Mouse (Mus musculus) 3134 (cell line): ENCODE measurements around the gene Nup54.
A peak's percentile ranks its signal among the peaks of the same experiment; 100 is the strongest.

Experiments
- DNase-seq: peaks from one replicate; pipeline ENCODE4 v3.0.0-alpha.2; 2011; ENCODE audit warnings: low spot score; ENCODE audit not compliant: insufficient read length; ENCODE audit errors: extremely low read depth

Nup54 gene

DNA sequence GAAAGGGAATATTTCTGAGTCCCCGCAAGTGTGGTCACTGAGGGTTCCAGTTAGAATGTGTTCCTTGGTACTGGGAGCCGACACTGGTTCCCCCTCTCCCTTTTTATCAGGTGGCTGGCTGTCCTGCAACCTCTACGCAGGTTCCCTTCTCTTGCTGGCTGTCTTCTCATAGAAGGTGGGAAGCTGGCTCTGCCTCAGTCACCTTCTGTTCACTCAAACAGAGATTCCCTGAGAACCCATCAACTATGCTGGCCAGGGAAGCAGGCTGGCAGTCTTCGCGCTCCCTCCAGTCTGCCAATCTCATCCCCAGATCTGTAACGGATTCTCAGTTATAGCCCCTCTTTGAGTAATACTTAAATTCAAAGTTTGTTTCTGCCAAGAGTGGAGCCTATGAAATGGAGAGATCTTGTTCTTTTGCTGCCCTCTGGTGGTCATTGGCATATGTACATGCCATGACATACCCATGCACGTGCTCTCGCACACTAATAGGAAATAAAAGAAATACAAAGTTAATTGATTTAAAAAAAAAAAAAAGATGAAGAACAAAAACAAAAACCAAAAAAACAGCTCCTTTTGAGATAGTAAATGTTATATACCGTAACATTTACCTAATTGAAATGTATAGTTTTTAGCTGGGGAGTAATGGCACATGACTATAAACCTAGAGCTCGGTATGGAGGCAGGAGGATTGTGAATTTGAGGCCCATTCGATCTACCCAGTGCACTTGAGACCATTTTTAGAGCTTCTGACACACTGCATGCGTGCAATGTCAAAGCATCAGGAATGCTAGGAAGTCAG, 53.3 kb downstream of the Nup54 start:
- DNase-seq, result peak; percentile 32

DNA sequence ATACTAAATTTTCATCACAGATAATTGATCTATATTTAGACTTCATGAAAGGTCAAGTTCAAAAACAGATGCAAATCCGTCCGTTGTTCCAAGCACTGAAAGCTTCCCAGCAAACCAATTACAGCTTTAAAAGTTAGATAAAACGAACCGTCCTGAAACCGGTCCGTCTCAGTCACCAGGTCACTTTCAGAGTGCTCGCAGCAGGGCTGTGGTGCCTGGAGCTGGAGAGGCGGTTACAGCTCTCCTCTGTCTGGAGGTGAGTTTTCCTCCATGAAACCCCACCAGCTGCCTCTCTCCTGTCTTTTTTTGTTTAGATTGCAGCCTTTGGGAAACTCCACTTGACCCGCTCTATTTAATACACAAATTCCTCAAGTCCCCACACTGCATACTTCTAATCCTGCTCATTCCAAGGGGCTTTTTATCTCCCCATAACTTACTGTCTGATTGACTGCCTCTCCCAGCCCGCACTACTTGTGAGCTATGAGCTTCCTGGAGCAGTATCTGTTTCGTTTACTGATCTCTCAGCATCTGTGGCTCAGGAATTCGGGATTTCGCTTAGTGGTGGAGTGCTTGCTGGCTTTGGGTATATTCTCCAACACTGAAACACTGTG, 58.1 kb downstream of the Nup54 start:
- DNase-seq, result no peak

DNA sequence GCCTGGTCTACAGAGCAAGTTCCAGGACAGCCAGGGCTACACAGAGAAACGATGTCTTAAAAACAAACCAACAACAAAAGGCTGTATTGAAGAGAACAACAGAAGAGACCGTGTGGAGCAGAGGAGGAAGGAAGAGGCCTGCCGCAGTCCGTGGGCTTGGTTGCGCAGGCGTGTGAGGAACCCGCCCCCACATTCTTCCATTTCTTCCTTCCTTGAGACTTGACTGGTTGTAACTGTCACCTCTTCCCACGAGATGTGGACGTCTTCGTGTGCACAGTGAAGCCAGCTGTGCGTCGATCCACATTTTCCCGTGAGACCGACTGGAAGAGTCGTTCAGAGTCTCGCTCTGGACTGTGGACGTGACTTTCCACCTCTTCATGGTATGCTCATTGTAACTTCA, 59.7 kb downstream of the Nup54 start:
- DNase-seq, result no peak

DNA sequence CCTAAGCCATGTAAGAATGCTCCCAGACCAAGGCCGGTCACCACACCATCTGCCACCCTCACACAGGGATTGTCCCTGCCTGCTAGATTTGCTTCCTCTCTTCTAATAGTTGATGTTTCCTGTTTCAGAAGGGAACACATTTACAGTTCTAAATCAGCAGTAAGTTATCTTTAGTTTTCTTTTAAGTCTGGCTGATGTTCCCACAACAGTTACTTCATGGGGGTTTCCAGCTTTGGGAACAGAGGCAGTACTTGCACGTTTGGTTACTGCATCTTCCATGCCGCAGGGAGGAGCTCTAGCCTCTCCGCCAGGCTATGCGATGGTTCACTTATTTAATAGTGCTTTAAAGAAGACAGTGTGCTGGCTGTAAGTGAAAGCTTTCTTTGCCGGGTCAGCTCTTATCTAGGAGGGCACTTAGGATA, 60.3 kb downstream of the Nup54 start:
- no peak for DNase-seq

DNA sequence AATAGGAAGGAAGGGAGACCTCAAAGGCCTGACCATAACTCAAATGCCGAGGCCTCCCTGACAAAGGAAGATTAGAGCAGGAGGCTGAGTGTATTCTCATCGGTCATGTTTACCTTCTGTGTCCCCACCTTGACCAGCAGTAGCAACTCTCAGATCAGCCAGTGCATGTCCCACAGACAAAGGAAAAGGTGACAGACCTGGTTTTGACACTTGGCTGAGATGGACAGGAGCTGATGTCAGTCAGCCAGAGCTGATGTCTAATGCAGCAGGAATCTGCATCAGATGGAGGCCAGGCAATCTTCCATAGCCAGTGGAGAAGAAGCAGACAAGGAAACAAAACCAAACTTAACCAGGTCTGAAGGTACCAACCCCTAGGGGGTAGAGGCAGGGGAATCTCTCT, 62.4 kb downstream of the Nup54 start:
- no peak for DNase-seq

DNA sequence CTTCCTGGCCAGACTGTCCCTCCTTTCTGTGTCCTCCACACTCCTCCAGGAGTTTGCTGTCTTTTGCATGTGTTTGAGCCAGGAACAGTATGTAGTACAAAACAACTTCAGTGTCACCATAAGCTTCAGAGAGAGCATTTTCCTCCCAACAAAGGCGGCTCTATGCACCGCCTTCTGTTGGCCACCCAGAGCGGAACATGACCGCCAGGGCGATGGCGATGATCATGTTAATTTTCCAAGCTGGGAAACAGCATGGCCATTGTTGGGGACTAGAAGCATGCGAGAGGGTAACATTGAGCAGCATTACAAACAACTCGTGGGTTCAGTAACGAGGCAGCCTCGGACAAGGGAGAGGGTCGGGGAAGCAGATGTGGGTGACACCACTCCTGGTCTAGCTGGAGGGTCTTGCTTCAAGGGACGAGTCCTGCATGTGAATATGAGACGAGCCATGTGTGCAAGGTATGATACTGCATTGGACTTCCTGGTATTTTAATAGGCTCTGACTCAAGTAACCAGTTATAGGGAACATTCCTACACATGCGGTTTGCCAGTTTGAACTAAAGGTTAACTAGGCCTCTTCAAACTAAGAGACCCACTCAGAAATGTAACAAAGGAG, 63.5 kb downstream of the Nup54 start:
- DNase-seq, result no peak

DNA sequence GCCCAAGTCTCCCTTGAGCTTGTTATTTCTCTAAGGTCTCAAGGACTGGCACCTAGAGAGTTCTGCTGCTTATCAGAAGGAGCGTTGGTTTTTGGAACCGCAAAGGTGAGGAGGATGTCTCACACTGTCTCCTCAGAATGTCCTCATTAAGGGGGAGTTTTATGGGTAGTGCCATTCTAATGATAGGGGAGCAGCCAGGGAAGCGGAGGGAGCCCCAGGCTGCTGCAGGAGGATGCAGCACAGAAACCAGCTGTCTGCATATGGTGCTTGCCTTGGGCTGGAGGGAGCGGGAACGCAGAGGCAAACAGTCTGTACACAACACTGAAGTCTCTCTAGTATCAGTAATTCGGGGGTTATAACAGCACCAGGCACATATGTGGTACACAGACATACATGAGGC, 64.1 kb downstream of the Nup54 start:
- no peak for DNase-seq

DNA sequence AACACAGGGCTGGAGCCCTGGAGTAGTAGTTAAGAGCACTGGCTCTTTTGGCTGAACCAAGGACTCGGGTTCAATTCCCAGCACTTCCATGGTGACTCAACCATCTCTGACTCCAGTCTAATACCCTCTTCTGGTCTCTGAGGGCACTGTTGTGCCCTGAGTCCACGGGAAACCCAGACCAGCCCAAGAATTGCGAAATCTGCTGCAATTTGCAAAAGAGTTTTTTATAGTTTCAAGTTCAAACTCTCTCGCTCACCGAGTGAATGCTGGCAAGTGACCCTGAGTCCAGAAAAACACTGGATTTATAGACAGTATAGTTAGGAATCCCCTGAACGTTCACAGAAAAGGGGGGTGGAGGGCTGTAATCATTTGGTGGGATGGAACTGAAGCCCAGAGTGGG, 64.6 kb downstream of the Nup54 start:
- DNase-seq, result no peak

DNA sequence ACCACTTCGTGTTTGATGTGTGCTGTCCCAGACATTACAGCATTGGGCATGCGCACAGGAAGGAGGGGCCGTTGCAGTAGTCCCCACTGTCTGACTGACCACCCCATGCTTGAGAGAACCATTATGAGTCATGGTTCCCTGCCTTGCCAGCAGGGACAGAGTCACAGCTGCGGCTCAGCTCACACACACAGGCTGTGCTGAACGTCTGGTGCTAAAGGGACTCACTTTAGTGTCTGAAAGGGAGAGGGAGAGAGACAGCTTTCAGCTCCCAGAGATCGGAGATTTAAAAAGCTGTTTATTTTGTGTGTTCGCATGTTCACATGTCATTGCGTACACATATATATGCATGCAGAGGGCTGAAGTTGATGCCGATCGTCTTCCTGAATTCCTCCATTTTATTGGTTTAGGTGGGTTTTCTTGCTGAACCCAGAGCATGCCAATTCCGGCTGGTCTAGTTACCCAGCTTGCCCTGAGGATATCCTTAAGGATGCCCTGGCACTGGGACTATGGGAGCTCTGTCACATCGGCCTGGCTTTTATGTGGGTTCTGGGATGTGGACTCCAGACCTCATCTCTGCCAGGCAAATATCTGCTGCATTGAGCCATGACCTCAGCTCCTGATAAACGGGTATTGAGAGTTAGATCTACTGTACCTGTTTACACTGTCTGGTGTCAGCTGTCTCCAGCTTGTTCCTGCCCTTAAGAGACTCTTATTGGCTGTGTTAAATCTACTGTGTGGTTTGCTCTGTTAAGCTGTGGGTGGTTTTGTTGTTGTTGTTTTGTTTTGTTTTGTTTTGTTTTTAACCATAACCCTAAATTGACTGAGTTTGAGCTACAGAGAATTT, 65.6 kb downstream of the Nup54 start:
- peak; percentile 66 for DNase-seq

DNA sequence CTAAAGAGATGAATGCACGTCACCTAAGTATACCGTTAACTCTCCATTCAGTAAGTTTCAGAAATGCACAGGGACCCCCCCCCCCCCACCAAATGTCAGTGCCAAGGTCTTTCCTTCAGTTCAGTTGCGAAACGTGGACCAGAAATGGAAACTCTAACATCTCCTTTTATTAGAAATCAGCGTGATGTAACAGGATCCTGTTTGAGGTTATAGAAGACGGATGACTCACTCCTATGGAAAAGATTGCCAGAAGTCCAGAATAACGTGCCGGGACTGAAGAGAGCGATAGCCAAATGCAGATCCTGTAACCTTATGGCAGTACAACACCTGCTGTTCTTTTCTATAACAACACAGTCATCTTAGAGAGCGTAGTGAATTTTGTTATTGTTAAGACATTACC, 66.6 kb downstream of the Nup54 start:
- DNase-seq, result peak; percentile 58

DNA sequence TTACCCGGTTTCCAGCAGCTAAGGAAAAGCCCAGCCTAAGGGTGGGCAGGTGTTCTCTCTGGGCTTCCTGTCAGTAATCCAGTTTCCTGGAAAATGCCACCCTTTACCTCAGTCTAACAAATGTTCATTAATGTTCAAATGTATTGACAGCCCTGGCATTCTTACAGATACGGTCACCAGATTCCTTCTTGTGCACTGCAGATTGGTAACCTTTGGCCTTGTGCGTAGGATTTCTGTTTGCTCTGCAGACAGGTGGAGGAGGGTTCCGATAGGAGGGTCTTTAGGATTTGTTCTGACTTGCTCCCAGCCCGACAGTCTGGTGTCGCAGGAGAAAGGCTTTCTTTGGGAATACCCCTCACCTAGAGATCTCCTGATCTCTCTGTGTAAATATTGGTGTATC, 68.5 kb downstream of the Nup54 start:
- no peak for DNase-seq
